Mouse (Mus musculus): ENCODE results near the gene Slc31a1.

Slc31a1 gene

DNA sequence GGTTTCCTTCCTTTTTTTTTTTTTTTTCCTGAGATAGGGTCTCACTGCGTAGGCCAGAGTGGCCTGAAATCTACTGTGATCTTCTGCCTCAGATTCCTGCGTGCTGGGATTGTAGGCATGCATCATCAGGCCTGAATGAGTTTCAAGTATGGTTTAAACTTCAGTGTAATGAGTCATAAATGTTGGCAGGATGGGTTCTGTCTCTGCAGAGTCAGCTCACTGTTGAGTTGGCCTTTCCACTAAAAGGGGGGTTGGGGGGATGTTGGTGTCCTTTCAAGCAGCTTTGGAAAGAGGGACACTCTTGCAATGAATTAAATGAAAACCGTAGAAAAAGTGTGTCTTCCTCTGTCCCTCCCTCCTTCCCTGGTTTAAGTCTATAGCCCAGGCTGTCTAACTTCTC lies 38.4 kb downstream of the Slc31a1 start:
- in situ Hi-C loops (cut with MboI, MseI): no loop called here

GRCm38 (mm10) chr4:62406133-62406532 lies 45.6 kb downstream of the Slc31a1 start:
- in situ Hi-C loops (cut with MboI, MseI): loop anchor here in 1 of 2 experiments (5.0 kb wide), 1 partner anchor 44 kb away; the partner anchor contains the start of genes Fkbp15 and Slc31a1

DNA sequence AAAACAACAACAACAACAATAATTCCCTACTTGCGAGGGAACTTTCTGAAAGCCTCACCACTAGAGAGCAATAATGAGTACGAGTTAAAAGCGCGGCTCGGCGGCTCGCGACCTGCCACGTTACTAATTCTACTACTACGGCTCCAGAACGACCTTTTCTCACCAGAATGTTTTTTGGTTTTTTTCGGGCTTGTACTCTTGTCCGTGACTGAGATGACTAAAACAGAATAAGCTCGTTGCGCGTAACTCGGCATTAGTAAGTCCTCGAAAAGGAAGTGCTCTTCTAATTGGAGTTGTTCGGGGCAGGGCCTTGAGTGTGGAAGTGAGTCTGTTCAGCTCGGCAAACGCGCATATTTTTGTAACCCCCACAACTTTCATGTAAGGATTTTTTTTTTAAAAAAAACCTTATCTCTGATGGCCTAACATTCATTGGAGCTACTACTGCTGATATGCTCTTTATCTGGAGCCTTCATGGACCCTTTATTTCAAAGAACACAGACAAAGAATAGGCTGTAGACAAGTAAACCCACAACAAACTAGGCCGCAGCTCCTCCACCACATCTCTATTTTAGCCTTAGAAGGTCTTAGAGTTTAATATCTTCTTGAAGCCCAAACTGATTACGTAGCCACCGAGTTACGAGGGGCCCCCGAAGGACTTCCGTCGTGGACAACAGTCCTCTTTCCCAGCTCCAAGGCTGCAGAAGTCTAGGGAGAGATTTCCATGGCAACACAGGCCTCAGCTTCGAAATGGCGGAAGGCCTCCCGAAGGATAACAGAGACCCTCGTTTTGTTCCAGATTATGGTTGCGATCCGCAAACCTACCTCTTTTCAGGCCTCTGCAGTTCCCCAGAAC lies 47.4 kb downstream of the Slc31a1 start:
- in situ Hi-C loops (cut with MboI, MseI): loop anchor here in 1 of 2 experiments (5.0 kb wide), 1 partner anchor 46 kb away; the partner anchor contains the start of genes Fkbp15 and Slc31a1

DNA sequence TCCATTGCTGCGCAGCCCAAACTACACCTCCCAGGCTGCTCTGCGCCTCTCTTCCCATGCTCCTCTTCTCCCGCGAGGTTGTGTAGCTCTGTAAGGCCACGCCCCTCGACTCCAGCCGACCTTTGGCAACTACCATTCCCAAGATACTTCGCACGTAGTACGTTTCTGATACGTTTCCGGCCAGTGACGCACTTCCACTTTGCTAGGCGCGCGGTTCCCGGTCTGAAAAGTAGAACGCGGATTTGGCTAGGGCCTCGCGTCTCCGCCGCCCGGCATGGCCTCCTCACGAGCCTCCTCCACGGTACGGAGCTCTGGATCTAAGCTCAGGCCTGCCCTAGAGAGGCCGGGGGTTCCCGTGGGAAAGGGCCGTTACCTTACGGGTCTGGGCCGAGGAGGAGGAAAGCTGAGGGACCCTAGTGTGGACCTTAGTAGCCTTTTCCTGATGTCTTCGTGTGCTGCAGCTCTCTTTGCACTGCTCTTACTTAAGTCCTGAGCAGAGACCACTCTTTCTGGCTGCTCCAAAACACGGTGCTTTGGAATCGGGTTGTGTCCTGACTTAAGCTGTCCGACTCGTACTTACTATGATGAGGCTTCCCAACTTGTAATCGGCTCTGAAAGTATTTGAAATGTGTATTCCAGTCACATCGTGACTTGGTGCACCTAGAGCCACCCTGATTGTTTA lies 48.2 kb downstream of the Slc31a1 start, which contains the start of the genes Cdc26 and Prpf4:
TSS of gene Cdc26 (minus strand) at position 42 of the 682 bp plus-strand sequence.
TSS of gene Prpf4 (plus strand) at position 197 of the 682 bp plus-strand sequence.
- in situ Hi-C loops (cut with MboI, MseI): loop anchor here in 1 of 2 experiments (5.0 kb wide), 1 partner anchor 46 kb away; the partner anchor contains the start of genes Fkbp15 and Slc31a1

- in situ Hi-C loops (cut with MboI, MseI): loop anchor here in 1 of 2 experiments (5.0 kb wide), 1 partner anchor 47 kb away; the partner anchor contains the start of genes Fkbp15 and Slc31a1
These were observed 49.1 kb downstream of the Slc31a1 start for GRCm38 (mm10) chr4:62409615-62410014.

DNA sequence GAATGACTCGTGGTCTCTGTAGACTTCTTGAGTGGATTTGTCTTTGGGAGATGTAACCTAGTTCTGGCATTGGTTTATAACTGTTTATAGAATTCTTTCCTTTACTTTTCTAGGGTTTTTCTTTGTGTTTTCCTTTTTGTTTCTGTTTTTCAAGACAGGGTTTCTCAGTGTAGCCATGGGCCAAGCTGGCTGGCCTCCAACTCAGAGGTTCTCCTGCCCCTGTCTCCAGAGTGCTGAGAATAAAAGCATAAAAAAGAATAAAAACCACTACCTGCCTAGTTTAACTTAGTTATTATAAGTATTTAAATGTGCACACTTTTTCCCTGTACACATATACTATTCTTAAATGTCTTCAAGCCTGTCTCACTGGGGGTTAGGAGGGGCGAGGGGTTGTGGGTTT lies 49.8 kb downstream of the Slc31a1 start:
- in situ Hi-C loops (cut with MboI, MseI): no loop called here

DNA sequence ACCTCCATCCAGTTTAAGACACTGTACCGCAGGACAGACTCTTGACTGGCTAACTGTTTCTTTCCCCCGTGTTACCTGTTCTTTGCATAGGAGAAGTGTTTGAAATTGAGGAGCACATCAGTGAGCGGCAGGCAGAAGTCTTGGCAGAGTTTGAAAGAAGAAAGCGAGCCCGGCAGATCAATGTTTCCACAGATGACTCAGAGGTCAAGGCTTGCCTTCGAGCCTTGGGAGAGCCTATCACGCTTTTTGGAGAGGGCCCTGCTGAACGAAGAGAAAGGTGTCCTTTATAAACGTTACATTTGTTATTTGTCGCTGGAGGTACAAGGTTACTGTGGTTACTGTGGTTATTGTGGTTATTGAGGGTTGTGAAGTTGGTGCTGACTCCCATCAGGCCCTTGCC lies 51.1 kb downstream of the Slc31a1 start:
- in situ Hi-C loops (cut with MboI, MseI): no loop called here

DNA sequence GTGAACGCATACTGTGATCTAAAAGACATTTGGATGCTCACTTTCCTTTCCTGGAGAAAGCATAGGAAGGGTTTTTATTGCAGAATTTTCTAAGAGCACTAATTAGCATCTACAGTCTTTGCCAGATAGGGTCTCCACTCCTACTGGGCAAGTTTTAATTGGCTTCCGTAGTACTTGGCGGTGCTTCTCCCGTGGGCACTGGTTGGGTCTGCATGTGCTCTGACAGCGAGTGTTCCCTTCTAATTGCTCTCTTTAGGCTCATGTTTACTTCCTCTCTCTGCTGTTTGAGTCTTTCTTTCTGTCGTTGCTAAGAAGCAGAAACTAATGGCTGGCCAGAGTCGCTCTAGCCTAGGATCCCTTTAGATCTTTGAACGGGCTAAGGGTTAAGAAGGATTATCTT lies 57.9 kb downstream of the Slc31a1 start:
- in situ Hi-C loops (cut with MboI, MseI): no loop called here

- in situ Hi-C loops (cut with MboI, MseI): no loop called here
These were observed 58.6 kb downstream of the Slc31a1 start for GRCm38 (mm10) chr4:62419091-62419490.

DNA sequence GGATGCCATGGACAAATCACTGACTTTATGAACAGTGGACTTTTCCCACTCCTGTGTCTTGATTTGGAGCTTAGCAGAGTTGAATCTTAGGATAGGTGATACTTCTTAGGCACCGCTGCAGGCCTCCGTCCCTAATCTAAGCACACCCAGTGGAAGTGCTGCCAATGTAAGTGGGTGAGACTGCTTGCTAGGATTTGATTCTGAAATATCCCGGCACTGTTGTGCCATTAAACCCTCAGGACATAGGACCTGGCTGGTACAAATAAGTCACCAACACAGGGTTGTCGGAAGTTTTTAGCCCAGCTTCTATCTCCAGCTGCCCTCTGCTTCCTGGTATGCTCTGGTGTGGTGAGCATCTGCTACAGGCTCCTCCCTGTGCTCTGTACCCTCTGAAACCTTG lies 65.4 kb downstream of the Slc31a1 start:
- in situ Hi-C loops (cut with MboI, MseI): no loop called here

DNA sequence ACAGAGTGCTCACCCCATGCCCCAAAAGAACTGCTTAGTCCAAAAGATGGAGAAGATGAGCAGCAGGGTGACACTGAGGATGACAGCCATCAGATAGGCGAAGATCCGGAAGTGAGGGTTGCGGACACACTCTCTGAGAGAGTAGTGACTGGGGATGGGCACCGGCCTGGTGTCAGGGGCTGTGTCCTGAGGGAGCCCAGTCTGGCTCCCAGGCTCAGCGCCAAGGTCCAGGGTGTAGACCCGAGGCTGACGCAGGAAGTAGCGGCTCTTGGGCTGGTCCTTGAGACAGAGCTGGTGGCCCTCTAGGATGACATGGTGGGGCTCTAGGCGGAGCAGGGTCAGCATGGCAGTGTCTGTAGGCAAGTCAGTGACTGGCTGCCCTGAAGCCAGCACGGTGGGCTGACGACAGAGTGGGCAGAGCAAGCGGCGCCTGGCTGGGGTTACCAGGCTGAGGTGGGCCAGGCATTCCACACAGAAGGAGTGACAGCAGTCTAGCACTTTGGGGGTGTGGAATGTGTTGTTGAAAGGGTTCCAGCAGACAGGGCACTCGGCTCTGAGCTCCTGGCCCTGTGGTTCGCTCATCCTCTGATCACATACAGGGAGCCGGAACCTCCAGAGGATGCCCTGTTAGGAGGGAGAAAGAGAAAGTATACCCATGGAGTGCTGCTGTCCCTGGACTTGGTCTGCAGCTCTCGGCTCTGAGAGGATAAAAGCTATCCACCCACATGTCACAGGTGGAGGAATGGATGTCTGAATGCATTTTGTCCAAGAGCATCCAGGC lies 67.6 kb downstream of the Slc31a1 start:
- in situ Hi-C loops (cut with MboI, MseI): no loop called here

GRCm38 (mm10) chr4:62429616-62430015 lies 69.1 kb downstream of the Slc31a1 start:
- in situ Hi-C loops (cut with MboI, MseI): no loop called here

DNA sequence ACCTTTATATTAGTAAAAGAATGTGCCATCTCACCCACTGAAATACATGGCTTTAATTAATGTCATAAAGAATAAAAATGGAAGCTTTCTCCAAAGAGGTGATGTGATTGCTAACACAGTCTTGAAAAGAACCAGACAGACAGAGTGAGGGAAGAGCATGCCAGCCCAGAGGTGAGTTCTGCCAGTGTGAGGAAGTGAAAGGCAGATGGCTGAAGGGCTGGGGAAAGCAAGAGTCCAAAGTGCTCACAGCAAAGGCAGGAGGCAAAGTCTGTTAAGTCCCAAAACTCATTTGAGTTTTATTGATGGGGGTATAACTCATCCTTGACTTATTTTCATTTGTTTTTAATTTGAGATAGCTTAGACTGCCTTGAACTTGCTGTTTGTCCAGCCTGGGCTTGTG lies 70.2 kb downstream of the Slc31a1 start:
- in situ Hi-C loops (cut with MboI, MseI): no loop called here

- in situ Hi-C loops (cut with MboI, MseI): no loop called here
These were observed 71.0 kb downstream of the Slc31a1 start for GRCm38 (mm10) chr4:62431522-62431921.

DNA sequence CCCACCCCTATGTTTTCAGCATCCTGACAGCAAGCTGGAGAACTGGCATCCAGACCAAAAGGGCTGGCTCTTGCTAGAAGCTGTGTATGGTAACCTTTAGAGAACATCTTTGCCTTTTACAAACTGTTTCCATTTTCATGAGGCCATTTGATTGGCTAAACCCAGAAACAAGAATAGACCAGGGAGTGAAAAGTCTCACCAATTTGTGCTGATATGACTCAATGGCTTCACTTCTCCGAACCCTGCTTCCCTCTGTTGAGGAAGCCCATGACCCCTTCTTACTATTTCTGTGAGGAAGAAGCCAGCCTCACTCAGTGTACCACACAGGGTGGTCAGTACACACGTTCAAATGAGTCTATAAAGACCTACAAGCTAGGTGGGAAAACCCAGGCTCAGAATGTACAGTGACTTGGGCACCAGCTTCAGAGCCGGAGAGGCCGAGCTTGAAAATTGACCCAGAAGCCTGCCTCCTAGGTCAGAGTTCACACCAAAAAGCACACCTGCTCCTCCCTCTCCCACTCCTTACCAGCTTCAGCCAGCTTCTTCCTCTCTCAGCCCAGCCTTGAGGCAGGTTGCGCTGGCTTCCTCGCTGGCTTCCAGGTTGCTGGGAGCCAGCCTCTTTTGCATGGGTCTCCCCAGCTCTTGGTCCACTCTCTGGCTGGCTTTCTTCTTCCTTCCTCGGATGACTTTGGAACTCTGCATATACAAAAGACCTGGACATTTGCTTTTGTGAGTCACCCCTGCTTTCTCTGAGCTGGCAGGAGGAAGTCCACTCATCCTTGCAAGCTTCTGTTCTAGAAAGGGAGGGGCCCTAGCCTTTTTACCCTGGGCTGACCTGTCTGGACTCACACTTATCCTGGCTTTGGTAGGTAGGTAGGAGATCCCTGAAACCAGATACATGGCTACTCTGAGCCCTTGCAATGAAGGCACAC lies 73.7 kb downstream of the Slc31a1 start:
- in situ Hi-C loops (cut with MboI, MseI): no loop called here

DNA sequence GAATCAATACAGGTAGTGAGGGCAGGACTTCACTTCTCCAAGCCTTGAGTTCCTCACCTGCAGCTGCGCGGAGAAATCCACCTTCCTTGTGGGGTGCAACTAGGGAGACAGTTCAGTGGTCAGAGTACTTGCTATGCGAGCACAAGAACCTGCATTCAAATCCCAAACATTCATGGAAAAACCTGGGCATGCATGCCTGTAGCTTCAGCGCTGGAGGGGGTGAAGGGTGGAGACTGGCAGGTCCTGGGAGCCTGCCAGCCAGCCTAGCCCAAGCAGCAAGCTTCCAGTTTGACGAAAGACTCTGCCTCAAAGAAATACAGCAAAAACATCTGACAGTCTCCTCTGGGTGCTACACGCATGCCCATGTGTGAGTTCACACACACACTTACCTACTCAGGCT lies 74.6 kb downstream of the Slc31a1 start, which contains the start of gene Rnf183:
TSS of gene Rnf183 (minus strand) at position 172 of the 400 bp plus-strand sequence.
- in situ Hi-C loops (cut with MboI, MseI): no loop called here

DNA sequence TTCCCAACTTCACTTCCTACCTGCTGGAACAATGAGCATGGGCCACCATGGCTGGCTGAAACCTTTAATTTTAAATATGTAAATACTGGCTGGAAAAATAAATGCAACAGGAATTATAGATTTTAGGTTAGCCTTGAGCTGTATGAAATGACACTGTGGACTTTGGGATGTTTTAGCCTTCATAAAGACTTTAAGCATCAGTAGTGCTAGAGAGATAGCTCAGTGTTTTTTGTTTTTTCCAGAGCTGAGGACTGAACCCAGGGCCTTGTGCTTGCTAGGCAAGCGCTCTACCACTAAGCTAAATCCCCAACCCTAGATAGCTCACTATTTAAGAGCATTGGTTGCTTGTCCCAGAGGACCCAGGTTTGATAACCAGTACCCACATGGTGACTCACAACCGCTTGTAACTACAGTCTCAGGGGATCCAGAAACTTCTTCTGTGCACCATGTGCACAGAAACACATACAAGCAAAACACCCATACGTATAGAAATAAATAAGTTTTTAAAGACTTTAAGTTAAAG lies 76.8 kb downstream of the Slc31a1 start:
- in situ Hi-C loops (cut with MboI, MseI): no loop called here

DNA sequence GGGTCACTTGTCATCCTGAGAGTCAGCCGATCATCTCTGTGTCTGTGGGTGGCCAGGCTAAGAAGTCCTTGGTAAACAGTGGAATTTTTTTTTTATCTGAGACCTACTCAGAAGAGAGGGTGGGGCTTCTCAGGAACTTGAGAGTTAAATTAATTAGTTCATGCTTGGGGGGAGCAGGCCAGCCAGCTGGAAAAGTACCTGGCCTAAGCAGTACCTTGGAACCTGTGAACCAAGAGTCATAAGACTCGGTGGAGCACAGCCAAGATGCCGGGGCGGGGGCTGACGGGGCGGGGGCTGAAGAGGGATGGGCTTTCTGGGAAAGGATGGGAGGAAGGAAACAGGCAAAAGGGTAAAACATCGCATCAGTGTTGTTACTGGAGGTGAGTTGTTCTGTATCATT lies 77.3 kb downstream of the Slc31a1 start:
- in situ Hi-C loops (cut with MboI, MseI): no loop called here

DNA sequence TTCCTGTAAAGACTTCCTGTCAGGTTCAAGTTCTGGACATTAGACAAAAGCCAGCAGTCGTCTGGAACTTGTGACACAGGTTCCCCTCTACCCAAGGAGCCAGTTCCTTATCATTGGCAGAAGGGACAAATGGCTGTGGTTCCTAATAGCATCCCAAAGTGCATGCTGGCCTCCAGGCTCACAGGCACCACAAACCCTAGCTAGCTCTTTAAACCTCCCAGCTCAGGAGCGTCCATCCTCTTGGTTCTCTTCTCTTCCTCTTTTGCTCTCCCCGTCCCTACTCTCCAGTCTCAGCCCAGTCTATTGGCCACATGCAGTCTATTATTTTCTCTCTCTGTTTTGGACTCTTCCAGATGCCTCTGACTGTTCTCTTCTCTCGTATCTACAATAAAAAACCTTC lies 79.3 kb downstream of the Slc31a1 start:
- in situ Hi-C loops (cut with MboI, MseI): no loop called here

DNA sequence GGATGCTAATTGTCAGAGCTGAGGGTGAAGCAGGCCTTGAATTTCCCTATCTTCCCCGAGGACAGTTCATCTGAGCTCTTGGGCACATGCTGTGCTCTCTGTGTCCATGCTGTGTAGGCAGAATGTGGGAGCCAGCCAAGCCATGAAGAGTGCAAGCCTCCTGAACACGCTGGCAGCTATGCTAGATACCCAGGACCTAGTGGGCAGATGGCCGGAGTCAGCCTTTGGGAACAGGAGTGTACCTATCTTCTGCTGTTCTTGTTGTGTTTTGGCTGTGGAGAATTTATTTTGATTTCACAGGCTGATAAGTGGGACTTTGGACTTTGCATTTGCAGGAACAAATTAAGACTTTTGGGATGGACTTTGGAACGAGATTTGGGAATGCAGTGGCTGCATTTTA lies 80.0 kb downstream of the Slc31a1 start:
- in situ Hi-C loops (cut with MboI, MseI): no loop called here
